Mouse (Mus musculus): Measurements from ENCODE around the gene Aox4.

DNA sequence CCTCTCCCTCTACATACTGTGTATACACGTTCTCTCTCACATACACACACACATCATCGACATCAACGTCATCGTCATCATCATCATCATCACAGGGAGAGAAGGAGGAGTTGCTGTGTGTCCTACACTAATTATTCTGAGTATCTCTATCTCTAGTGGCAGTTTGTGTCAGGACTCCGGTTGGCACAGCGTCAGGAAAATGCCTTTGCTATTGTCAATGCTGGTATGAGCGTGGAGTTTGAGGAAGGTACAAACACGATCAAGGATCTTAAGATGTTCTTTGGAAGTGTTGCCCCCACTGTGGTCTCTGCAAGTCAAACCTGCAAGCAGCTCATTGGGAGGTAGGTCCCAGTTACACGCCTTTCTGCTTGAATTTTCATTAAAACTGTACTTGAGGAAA lies 28.8 kb downstream of the Aox4 start:
- TF ChIP-seq GATA1 (IDR thresholded peaks at IDR 0.05; ENCODE audit: low read length) (no peak), TAL1 (IDR thresholded peaks at IDR 0.05; ENCODE audit: low read length) (no peak)

All from erythroblast, embryonic 14.5 days (primary cell).